Mouse (Mus musculus): Measurements from ENCODE around the gene Trim8.

Gene Trim8

DNA sequence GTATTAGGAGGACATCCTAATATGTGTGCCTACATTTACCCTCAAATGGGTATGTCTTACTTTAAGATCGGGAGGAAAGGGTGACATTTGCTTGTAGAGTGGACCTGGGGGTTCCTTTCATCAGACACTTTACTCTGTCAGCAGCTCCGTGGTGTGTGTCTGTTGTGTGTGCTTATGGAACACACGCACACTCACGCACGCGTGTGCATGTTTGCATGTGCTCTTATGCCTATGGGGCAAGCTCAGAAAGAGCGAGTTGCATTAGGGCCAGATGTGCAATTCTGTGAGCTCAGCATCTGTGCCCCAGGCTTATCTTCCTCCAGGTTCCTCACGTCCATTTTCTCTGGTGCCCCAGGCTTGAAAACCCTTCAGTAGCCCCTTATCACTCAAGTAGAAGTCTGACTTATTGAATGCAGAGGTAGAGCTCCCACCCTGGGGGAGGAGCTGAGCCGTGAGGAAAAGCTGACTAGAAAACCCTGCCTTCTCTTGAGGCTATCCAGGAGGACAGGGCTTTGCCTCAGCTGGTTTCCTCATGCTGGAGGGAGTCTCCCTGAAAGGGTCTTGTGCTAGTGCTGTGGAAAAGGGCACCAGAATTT lies 3.4 kb downstream of the Trim8 start:
- no peak for DNase-seq (ENCODE audit: low spot score in 2 of 2)

DNA sequence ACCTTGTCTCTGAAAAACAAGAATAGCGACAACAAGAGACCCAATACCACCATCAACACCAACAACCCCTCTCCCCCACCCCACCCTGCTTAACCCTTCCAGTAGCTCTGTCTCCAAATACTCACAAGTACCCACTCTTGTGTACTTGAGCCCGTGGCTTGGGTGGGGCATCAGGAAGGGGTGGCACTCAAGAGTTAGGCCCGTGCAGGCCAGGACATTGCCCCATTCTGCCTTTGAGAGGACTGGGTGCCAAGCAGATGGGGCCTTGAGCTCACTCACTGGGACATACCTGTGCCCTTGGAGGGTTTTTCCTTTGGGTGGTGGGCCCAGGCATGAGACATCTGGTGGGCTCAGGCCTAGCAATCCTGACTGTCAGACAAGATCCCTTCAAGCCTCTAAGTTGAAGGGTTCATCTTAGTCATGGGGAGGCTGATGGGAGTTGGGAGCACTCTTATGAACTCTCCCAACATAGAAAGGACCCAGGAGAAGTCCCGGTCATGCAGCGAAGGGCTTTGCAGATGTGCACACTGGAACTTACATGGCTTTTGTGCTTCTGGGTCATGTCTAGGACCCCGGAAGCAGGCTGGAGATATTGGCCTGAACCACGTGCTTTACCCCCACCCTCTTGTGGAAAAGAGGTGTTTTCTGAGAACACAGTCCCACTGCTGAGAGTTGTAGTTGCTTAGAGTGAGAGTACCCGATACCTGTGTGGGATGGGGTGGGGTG lies 4.3 kb downstream of the Trim8 start:
- no peak for DNase-seq (ENCODE audit: low spot score in 2 of 2)

GRCm38 (mm10) chr19:46506372-46506717 lies 4.8 kb downstream of the Trim8 start:
- no peak for DNase-seq (ENCODE audit: low spot score in 2 of 2)

- no peak for DNase-seq (ENCODE audit: low spot score in 2 of 2)
These were observed 5.7 kb downstream of the Trim8 start for GRCm38 (mm10) chr19:46507181-46507581.

GRCm38 (mm10) chr19:46507806-46508205 lies 6.3 kb downstream of the Trim8 start:
- DNase-seq (ENCODE audit: low spot score in 2 of 2) = no peak

GRCm38 (mm10) chr19:46508738-46509137 lies 7.2 kb downstream of the Trim8 start:
- no peak for DNase-seq (ENCODE audit: low spot score in 2 of 2)

DNA sequence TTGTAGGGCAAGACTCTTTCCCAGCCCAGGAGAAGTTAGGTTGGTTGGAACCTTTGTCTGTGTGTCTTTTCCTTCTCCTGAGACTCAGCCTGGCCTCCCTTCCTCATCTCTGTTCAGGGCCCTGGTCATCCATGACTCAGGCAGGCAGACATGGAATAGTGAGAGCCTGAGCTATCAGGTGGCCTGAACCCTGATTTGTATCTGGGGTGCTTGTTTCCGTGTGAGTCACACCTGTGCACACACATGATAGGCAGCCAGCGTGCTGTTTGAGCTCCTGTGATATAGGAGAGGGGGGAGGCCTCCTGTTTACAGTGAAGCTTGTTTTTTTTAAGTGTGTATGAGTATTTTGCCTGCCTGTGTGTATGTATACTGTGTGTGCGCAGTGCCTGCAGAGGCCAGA lies 7.7 kb downstream of the Trim8 start:
- DNase-seq (ENCODE audit: low spot score in 2 of 2) = no peak

GRCm38 (mm10) chr19:46509736-46510135 lies 8.2 kb downstream of the Trim8 start:
- DNase-seq (ENCODE audit: low spot score in 2 of 2) = no peak

DNA sequence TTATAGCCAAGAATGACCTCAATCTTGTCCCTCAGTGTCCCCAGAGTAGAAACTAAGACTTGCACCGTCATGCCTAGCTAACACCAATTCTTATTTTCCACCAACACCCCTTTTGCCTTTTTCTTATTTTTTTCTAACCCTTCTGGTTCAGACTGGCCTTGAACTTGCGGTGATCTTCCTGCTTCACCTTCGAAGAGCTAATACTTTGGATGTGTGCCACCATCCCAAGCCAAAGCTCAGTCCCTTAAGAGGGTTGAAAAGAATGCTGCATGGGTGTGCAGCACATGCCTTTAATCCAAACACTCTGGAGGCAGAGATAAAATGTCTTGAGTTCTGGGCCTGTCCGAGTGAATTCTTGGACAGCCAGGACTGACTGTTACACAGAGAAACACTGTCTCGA lies 8.9 kb downstream of the Trim8 start:
- no peak for DNase-seq (ENCODE audit: low spot score in 2 of 2)

- no peak for DNase-seq (ENCODE audit: low spot score in 2 of 2)
These were observed 9.3 kb downstream of the Trim8 start for GRCm38 (mm10) chr19:46510824-46511223.

DNA sequence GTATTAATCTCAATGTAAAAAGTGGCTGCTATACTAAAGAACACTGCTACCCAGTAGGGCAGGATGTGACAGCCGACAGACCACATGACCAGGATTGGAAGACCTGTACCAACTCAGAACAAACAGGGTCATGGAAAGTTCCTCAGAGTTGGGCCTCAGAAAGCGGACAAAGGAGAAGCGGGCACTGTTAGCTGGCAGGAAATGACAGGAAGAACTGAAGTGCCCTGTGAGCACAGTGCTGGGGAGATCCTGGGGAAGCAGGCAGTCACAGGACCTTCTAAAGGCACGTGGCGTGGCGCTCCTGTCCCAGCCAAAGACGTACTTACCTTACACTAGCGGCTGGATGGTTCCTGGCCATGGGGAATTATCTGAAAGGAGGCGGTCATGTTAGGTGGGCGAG lies 9.8 kb downstream of the Trim8 start:
- DNase-seq (ENCODE audit: low spot score in 2 of 2) = no peak

DNA sequence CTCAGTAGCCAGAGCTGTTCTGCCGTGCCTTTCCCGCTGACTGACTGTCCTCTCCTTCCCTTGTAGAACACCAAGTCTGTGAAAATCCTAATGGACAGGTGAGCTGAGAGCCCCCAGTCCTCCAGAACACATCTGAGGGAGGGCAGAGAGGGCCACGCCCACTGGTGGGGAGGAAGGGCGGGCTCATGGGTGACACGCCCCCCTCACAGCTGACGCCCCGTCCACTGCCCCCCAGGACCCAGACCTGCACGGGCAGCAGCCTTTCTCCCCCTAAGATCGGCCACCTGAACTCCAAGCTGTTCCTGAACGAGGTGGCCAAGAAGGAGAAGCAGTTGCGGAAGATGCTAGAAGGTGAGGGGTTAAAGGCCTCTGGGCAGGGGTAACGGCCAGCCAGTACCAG lies 12.9 kb downstream of the Trim8 start:
- DNase-seq (ENCODE audit: low spot score in 2 of 2) = no peak

GRCm38 (mm10) chr19:46515287-46515821 lies 13.9 kb downstream of the Trim8 start:
- DNase-seq (ENCODE audit: low spot score in 2 of 2) = no peak

GRCm38 (mm10) chr19:46516667-46517528 lies 15.4 kb downstream of the Trim8 start:
- no peak for DNase-seq (ENCODE audit: low spot score in 2 of 2)

DNA sequence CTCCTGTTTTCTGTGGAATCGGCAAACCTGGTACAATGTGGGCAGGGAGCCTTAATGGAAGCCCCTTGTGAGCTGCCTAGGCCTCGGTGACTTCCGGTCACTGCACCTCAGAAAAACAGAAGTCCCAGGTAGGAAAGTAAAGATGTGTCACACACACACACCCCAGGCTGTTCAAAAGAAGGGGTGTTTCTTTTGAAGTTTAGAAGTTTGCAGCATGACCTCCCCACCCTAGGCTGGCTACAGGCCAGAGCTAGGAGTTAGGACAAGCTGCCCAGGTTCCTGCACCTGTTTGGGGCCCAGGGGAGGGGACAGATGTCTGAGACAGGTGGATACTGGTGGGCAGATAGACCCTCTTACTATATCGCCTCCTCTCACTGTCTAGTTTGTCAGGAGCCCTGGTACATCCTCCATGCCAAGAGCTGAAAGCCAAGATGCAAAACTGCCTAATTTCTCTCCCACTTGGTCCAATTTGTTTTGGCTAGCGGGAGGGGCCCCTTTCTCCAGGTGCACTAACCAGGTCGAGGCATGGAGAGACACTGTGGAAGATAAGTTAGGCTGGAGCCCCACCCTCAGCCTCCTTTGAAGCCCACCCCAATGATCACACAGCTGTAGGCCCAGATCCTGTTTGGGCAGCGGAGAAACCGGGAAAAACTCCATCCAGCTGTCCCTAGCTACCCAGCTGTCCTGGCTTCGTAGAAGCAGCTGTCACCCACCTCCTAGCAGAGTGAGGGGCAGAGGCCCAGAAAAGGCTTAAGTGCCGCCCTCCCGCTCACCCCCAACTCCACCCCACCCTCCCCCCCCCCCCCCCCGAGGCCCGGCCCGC lies 16.2 kb downstream of the Trim8 start:
- DNase-seq (ENCODE audit: low spot score in 2 of 2) = no peak

DNA sequence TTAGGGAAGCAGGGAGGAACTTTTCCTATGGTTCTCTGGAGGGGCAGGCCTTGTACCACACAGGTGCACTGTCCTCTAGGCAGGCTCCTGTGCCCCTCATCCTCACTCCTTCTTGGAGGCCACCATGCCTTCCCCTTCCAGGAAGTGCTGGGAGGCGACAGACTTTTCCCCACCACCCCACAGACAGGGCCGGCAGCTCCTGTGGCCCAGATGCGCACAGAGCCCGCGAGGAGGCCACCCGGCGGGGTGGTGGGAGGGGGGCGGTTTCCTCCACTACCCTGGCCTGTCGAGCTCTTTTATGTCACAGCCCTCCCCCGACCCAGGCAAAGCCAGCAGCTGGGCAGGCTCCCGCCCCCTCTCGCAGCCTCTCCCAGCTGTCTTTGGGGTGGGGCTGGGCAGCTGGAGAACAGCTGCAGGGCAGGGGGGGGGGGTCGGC lies 16.9 kb downstream of the Trim8 start:
- DNase-seq (ENCODE audit: low spot score in 2 of 2) = no peak

GRCm38 (mm10) chr19:46518828-46519621 lies 17.5 kb downstream of the Trim8 start:
- DNase-seq (ENCODE audit: low spot score in 2 of 2) = no peak

GRCm38 (mm10) chr19:46521698-46522097 lies 20.2 kb downstream of the Trim8 start:
- no peak for DNase-seq (ENCODE audit: low spot score in 2 of 2)

- DNase-seq (ENCODE audit: low spot score in 2 of 2) = no peak
These were observed 21.0 kb downstream of the Trim8 start for GRCm38 (mm10) chr19:46522433-46523044.

- no peak for DNase-seq (ENCODE audit: low spot score in 2 of 2)
These were observed 21.6 kb downstream of the Trim8 start for GRCm38 (mm10) chr19:46523131-46523479.

Data from cerebellum, postnatal 4 days (tissue).